Mouse (Mus musculus) ES-E14 (cell line): ENCODE results near the gene Slc6a2. TPM values are rescaled to one million over a fixed set of nuclear protein-coding genes. Genes with fewer than 3 reads are reported as not detected.

Source experiments
- DNase-seq: peaks from one replicate; pipeline ENCODE4 v3.0.0-alpha.2; 2013; ENCODE audit warnings: low read depth, low spot score
- H3K27ac ChIP-seq: 2 replicates; pipeline ENCODE4 v1.5.1; 2012; ENCODE audit warnings: low read depth, mild to moderate bottlenecking, low read length, moderate library complexity, mixed read lengths; ENCODE audit not compliant: poor library complexity, insufficient read depth, severe bottlenecking
- H3K36me3 ChIP-seq: 2 replicates; pipeline ENCODE4 v1.6.1; 2012; ENCODE audit warnings: mild to moderate bottlenecking, low read length, moderate library complexity, mixed read lengths; ENCODE audit not compliant: control insufficient read depth, poor library complexity, insufficient read depth, severe bottlenecking
- H3K4me1 ChIP-seq, 2 experiments: fragments of 150-350 bp in 1 of 2; sonication (generic) in 1 of 2; 2 replicates each; pipeline ENCODE4 v1.6.1; 2012; ENCODE audit warnings: low read length in 2 of 2, mild to moderate bottlenecking in 1 of 2, mixed read lengths in 1 of 2; ENCODE audit not compliant: control insufficient read depth in 2 of 2, insufficient read depth in 2 of 2, poor library complexity in 1 of 2
- H3K4me3 ChIP-seq, 2 experiments: fragments of 150-350 bp in 1 of 2; sonication (generic) in 1 of 2; 2 replicates each; pipeline ENCODE4 v1.5.1; 2012; ENCODE audit warnings: low read length in 2 of 2, low read depth in 1 of 2, mild to moderate bottlenecking in 1 of 2, mixed read lengths in 1 of 2; ENCODE audit not compliant: insufficient read depth in 1 of 2, poor library complexity in 1 of 2, severe bottlenecking in 1 of 2
- H3K9ac ChIP-seq: 2 replicates; pipeline ENCODE4 v1.6.1; 2012; ENCODE audit warnings: low read depth, mild to moderate bottlenecking, low read length, mixed read lengths; ENCODE audit not compliant: poor library complexity, insufficient read depth, severe bottlenecking
- H3K9me3 ChIP-seq: fragments of 150-350 bp; sonication (generic); 2 replicates; pipeline ENCODE4 v1.6.1; 2012; ENCODE audit warnings: low read depth, mild to moderate bottlenecking, low read length; ENCODE audit not compliant: control insufficient read depth, insufficient read depth
- CHD2 ChIP-seq: IDR thresholded peaks from 2 replicates; pipeline ENCODE4 v1.6.1; 2014; ENCODE audit warnings: mild to moderate bottlenecking, low read depth, low read length, inconsistent platforms
- HCFC1 ChIP-seq: IDR thresholded peaks from 2 replicates; pipeline ENCODE4 v1.6.1; 2012; ENCODE audit warnings: low read length, inconsistent platforms, borderline replicate concordance; ENCODE audit not compliant: insufficient read depth
- MAFK ChIP-seq: IDR thresholded peaks from 2 replicates; pipeline ENCODE4 v1.6.1; 2014; ENCODE audit warnings: mild to moderate bottlenecking, low read depth, low read length, inconsistent platforms; ENCODE audit not compliant: insufficient read depth
- ZC3H11A ChIP-seq: IDR thresholded peaks from 2 replicates; pipeline ENCODE4 v1.6.1; 2012; ENCODE audit warnings: low read depth, mild to moderate bottlenecking, inconsistent platforms, low read length, borderline replicate concordance
- ZNF384 ChIP-seq: IDR thresholded peaks from 2 replicates; pipeline ENCODE4 v1.6.1; 2012; ENCODE audit warnings: low read depth, low read length, inconsistent platforms
- in situ Hi-C, 2 experiments: fragments of 600-800 bp; cut with MboI; formaldehyde crosslinking; loops; one replicate each; pipeline ENCODE4 v1.15.1; 2025; ENCODE audit warnings: low sequenced_read_pairs in 2 of 2, inconsistent platforms in 1 of 2; ENCODE audit not compliant: unreplicated experiment in 2 of 2
- total RNA-seq: library from RNA; depleted of rRNA; stranded (reverse); fragments of 300-350 nt; gene quantifications from 2 replicates; pipeline ENCODE4 v1.2.3, GENCODE M21; 2012; rRNA removed

The Slc6a2 gene
- total RNA-seq = 0.05 and 0.62 TPM in 2 replicates

DNA sequence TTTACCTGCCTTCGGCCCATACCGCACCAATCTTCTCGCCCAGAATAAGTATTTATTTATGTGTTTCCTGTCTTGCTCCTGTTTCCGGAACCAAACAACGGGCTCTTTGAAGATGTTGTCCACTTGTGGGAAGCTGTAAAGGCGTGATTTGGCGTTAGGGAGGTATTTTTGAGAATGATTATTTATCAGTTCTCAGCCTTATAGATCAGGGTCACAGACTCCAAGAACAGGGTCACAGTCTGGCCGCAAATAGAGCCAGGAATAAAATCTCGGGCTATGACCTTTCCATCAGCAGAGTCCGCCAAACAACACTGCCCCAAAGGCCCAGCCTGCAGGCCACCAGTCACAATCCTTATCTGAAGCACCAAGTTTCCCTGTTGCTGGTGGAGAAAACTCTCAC is at the start of gene Slc6a2:
Gene Slc6a2 (plus strand): TSS at position 301 of the 400 bp plus-strand sequence.
- Histone ChIP-seq H3K4me1 (peaks cover 0 to 2% of the 10 kb centered on the region in 2 experiments; a peak in 1 of 4 replicates), H3K4me3 (peak within 1 kb of the TSS; percentile 56), H3K9ac (peak within 1 kb of the TSS; percentile 12; the same call in 1 of the 2 replicates), H3K9me3 (no peaks in the 10 kb centered on the region), H3K36me3 (no peaks in the 10 kb centered on the region), H3K27ac (no peak within 1 kb of the TSS)
- in situ Hi-C loops = no loop called here
- no peak for TF ChIP-seq HCFC1
- TF ChIP-seq MAFK = no peak
- no peak for TF ChIP-seq ZC3H11A
- TF ChIP-seq ZNF384 = no peak
- TF ChIP-seq CHD2 = no peak
- no peak for DNase-seq

DNA sequence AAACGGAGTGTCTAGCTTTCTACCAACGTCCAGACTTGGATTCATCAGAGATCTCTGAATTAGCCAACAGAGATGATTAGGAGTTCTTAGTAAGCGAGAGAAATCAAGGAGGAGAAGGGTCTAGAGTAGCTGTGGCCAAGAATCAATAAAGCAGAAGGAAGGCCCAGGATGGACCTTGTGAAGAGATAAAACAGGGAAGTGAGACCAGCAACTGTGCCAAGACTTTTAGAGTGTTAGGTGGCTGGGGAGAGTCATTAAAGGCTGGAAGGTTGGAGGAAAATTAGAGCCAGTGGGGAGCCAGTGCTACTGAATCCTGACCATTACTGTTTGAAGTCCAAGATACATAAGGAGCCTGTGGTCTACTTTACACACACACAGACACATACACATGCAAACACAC is 48.4 kb upstream of the Slc6a2 start:
- H3K9ac ChIP-seq = no peak overlapping the region
- H3K9me3 ChIP-seq = no peaks in the 10 kb centered on the region
- in situ Hi-C loops = no loop called here
- no peak overlapping the region for H3K4me3 ChIP-seq
- H3K36me3 ChIP-seq = no peaks in the 10 kb centered on the region
- no peaks in the 10 kb centered on the region for H3K4me1 ChIP-seq
- TF ChIP-seq ZNF384 (no peak), HCFC1 (no peak), ZC3H11A (no peak), MAFK (no peak), CHD2 (no peak)
- DNase-seq = no peak
- no peak overlapping the region for H3K27ac ChIP-seq

DNA sequence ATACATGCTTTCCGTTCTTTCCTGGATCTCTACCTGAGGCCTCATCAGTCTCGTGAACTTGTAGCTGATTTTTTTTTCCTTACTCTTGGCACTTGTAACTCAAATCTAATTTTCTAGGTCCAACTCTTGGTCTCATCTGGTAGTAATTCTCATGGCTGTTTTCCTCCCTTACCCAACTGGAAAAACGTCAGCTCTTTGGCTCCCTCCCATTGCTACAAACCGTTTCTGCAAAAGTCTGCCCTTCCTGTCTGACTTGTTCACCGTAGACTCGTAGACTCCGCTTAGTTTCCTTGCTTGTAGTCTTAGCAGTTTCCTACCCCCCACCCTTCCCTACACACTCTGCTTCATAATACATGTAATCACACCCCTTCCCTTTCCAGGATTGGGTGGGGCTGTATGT is 46.5 kb upstream of the Slc6a2 start:
- H3K4me3 ChIP-seq = no peak overlapping the region
- H3K27ac ChIP-seq = no peak overlapping the region
- H3K36me3 ChIP-seq = no peaks in the 10 kb centered on the region
- H3K4me1 ChIP-seq = no peaks in the 10 kb centered on the region
- DNase-seq = no peak
- no peak overlapping the region for H3K9ac ChIP-seq
- TF ChIP-seq HCFC1 = no peak
- no peak for TF ChIP-seq CHD2
- no peak for TF ChIP-seq ZC3H11A
- no peak for TF ChIP-seq ZNF384
- TF ChIP-seq MAFK = no peak
- H3K9me3 ChIP-seq = no peaks in the 10 kb centered on the region
- in situ Hi-C loops = no loop called here

DNA sequence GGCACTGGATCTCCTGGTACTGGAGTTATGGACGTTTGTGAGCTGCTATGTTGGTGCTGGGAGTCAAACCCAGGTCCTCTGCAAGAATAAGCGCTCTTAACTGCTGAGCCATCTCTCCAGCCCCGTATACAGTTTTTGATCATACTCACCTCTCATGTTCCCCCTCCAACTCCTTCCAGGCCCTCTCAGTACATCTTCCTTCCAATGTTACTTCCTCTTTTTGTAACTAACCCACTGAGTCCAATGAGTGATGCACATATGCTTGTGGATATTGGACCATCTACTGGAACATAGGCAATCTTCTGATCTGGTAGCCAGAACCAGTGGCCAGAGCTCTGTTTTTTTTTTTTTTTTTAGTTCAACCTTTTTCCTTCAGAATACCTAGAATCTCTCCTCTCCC is 43.8 kb upstream of the Slc6a2 start:
- in situ Hi-C loops = no loop called here
- H3K4me3 ChIP-seq = no peak overlapping the region
- H3K36me3 ChIP-seq = no peaks in the 10 kb centered on the region
- no peak overlapping the region for H3K27ac ChIP-seq
- no peaks in the 10 kb centered on the region for H3K4me1 ChIP-seq
- DNase-seq = no peak
- TF ChIP-seq HCFC1 (no peak), ZC3H11A (no peak), MAFK (no peak), ZNF384 (no peak), CHD2 (no peak)
- H3K9me3 ChIP-seq = no peaks in the 10 kb centered on the region
- no peak overlapping the region for H3K9ac ChIP-seq

GRCm38 (mm10) chr8:92921768-92922167 is 38.1 kb upstream of the Slc6a2 start:
- H3K4me3 ChIP-seq = no peak overlapping the region
- H3K36me3 ChIP-seq = no peaks in the 10 kb centered on the region
- H3K27ac ChIP-seq = no peak overlapping the region
- H3K9ac ChIP-seq = no peak overlapping the region
- no peaks in the 10 kb centered on the region for H3K9me3 ChIP-seq
- no peak for DNase-seq
- no peaks in the 10 kb centered on the region for H3K4me1 ChIP-seq
- in situ Hi-C loops = no loop called here
- TF ChIP-seq MAFK (no peak), HCFC1 (no peak), CHD2 (no peak), ZC3H11A (no peak), ZNF384 (no peak)
